Mouse (Mus musculus): Measurements from ENCODE around the gene Slc4a3. TPM values are rescaled to one million over a fixed set of nuclear protein-coding genes. Genes with fewer than 3 reads are reported as not detected.

Slc4a3 gene
- polyA plus RNA-seq (2015; fragmentation: Nextera tagmentation; extraction: Ambion mirVana), result 0.71 and 1.1 TPM in 2 replicates

DNA sequence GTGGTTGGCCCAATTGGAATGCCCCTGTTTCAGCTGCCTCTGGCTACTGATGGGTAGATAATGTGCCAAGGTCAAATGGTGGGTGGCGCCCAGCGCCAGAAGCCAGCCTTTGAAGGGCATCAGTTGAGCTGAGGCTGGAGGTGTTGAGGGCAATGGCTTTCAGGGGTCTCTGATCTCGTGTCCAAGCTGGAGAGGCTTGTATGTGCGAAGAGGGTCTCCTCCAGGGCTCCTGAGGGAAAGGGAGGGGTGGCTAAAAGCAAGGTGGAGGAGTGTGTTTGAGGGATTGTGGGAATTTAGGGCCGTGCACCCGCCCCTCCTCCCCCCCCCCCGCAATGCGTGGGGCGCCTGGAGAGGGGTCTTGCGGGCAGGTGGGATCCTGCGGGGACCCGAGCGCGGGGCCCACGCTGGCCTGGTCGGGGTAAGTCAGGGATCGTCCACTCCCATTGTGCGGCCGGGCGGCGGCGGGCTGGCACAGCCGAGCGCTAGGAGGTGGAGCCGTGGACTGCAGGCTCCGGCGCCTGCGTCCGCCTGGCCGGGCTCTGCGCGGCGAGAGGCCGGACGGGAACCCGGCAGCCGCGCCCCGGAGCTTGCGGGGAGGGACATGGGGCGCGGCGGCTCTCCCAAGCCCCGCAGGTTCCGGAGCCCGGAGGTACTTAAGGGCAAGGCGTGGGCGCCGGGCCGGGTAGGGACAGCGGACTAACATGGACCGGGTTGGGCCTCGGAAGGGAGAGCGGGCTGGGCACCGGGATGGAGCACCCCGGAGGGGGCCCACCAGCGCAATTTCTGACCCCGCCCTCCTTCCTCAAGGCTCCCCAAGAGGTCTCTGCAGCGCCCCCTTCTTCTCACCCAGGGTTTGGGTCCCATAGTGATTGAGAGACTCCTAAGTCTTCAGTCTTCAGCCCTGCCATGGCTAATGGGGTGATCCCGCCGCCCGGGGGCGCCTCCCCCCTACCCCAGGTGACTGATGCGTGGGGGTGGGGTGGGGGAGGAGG lies at the start of gene Slc4a3:
TSS of gene Slc4a3 (plus strand) at position 302 of the 992 bp plus-strand sequence.
- no peak within 1 kb of the TSS for H3K27ac ChIP-seq (ENCODE audit: low read length)
- ATAC-seq (ENCODE audit: low read depth), result peak; percentile 65
- no peaks in the 10 kb centered on the region; the same call in 1 of the 2 replicates for H3K4me1 ChIP-seq (ENCODE audit: control insufficient read depth, low read depth, low read length)
- no peaks in the 10 kb centered on the region for H3K36me3 ChIP-seq (ENCODE audit: control insufficient read depth, insufficient read depth)
- peaks cover 19% of the 10 kb centered on the region for H3K27me3 ChIP-seq (ENCODE audit: control insufficient read depth, insufficient read depth, low read depth, low read length)
- H3K9ac ChIP-seq (ENCODE audit: low read depth, low read length), result peak within 1 kb of the TSS; percentile 41; the same call in 1 of the 2 replicates
- 2% methylated on average over 59 of the region's 64 CpGs for WGBS (ENCODE audit: insufficient replicate concordance)
- H3K4me3 ChIP-seq (ENCODE audit: low read depth, low read length), result peak within 1 kb of the TSS; percentile 53
- peak within 1 kb of the TSS; percentile 64 for H3K4me2 ChIP-seq (ENCODE audit: low read depth, low read length)
- H3K9me3 ChIP-seq (replicated peaks; ENCODE audit: control insufficient read depth, low read length), result no peaks in the 10 kb centered on the region

DNA sequence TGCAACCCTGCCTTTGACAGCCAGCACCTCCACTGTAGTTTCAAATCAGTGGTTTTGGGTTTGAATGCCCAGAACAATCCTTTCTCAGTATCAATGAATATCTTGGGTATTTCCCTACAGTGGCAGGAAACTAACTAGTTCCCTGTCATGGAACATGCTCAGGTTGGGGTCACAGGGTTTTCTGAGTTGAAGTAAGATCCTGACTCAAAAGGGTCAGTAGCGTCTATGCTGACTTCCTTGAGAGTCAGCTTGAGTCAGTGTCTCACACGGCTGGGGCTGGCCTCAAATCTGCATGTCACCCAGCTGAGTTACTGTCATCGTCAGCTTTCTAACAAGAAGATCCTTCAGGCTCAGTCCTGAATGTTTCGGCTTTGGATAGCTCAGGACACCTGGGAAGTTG lies 47.2 kb upstream of the Slc4a3 start:
- Histone ChIP-seq H3K36me3 (ENCODE audit: control insufficient read depth, insufficient read depth) (no peaks in the 10 kb centered on the region), H3K4me2 (ENCODE audit: low read depth, low read length) (no peak overlapping the region), H3K9me3 (replicated peaks; ENCODE audit: control insufficient read depth, low read length) (no peaks in the 10 kb centered on the region), H3K9ac (ENCODE audit: low read depth, low read length) (no peak overlapping the region), H3K27me3 (ENCODE audit: control insufficient read depth, insufficient read depth, low read depth, low read length) (peaks cover 5% of the 10 kb centered on the region), H3K4me1 (ENCODE audit: control insufficient read depth, low read depth, low read length) (no peaks in the 10 kb centered on the region), H3K27ac (ENCODE audit: low read length) (no peak overlapping the region), H3K4me3 (ENCODE audit: low read depth, low read length) (no peak overlapping the region)
- ATAC-seq (ENCODE audit: low read depth), result no peak
- 54% methylated on average over 4 of the region's 4 CpGs for WGBS (ENCODE audit: insufficient replicate concordance)

- no peaks in the 10 kb centered on the region for H3K4me1 ChIP-seq (ENCODE audit: control insufficient read depth, low read depth, low read length)
- no peak overlapping the region for H3K4me3 ChIP-seq (ENCODE audit: low read depth, low read length)
- no peaks in the 10 kb centered on the region for H3K36me3 ChIP-seq (ENCODE audit: control insufficient read depth, insufficient read depth)
- peaks cover 11% of the 10 kb centered on the region for H3K27me3 ChIP-seq (ENCODE audit: control insufficient read depth, insufficient read depth, low read depth, low read length)
- no peak overlapping the region for H3K9ac ChIP-seq (ENCODE audit: low read depth, low read length)
- no peak overlapping the region for H3K27ac ChIP-seq (ENCODE audit: low read length)
- H3K4me2 ChIP-seq (ENCODE audit: low read depth, low read length), result no peak overlapping the region
- no peaks in the 10 kb centered on the region for H3K9me3 ChIP-seq (replicated peaks; ENCODE audit: control insufficient read depth, low read length)
- ATAC-seq (ENCODE audit: low read depth), result no peak
- 69% methylated on average over 7 of the region's 7 CpGs for WGBS (ENCODE audit: insufficient replicate concordance)
Measured at GRCm38 (mm10) chr1:75499441-75499840, 46.6 kb upstream of the Slc4a3 start.

DNA sequence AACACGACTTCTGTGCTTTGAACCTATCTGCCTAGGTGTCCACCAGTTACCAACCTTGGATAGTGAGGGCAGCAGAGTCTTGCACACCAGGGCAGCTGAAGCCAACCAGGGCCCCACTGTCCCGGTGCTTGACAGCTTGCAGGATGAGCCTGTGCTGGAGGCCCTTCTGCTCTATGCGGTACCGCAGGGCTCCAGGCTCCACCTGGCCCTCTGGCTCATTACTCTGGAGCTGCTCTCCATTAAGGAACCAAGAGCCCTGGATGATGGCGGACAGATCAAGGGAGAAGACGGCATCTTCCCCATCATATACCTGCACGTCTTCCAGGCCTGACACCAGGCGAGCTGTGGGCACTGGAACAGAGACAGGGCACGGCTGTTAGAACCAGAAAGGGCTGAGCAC lies 44.2 kb upstream of the Slc4a3 start:
- H3K4me1 ChIP-seq (ENCODE audit: control insufficient read depth, low read depth, low read length), result no peaks in the 10 kb centered on the region
- no peak for ATAC-seq (ENCODE audit: low read depth)
- no peaks in the 10 kb centered on the region for H3K36me3 ChIP-seq (ENCODE audit: control insufficient read depth, insufficient read depth)
- 70% methylated on average over 9 of the region's 9 CpGs for WGBS (ENCODE audit: insufficient replicate concordance)
- peaks cover 35% of the 10 kb centered on the region for H3K27me3 ChIP-seq (ENCODE audit: control insufficient read depth, insufficient read depth, low read depth, low read length)
- no peak overlapping the region for H3K4me2 ChIP-seq (ENCODE audit: low read depth, low read length)
- no peaks in the 10 kb centered on the region for H3K9me3 ChIP-seq (replicated peaks; ENCODE audit: control insufficient read depth, low read length)
- H3K4me3 ChIP-seq (ENCODE audit: low read depth, low read length), result no peak overlapping the region
- no peak overlapping the region for H3K27ac ChIP-seq (ENCODE audit: low read length)
- no peak overlapping the region for H3K9ac ChIP-seq (ENCODE audit: low read depth, low read length)

GRCm38 (mm10) chr1:75502945-75503650 lies 43.0 kb upstream of the Slc4a3 start:
- 72% methylated on average over 25 of the region's 25 CpGs for WGBS (ENCODE audit: insufficient replicate concordance)
- no peak overlapping the region for H3K9ac ChIP-seq (ENCODE audit: low read depth, low read length)
- H3K4me3 ChIP-seq (ENCODE audit: low read depth, low read length), result no peak overlapping the region
- H3K36me3 ChIP-seq (ENCODE audit: control insufficient read depth, insufficient read depth), result no peaks in the 10 kb centered on the region
- H3K27ac ChIP-seq (ENCODE audit: low read length), result no peak overlapping the region
- peaks cover 44% of the 10 kb centered on the region for H3K27me3 ChIP-seq (ENCODE audit: control insufficient read depth, insufficient read depth, low read depth, low read length)
- H3K4me2 ChIP-seq (ENCODE audit: low read depth, low read length), result no peak overlapping the region
- H3K9me3 ChIP-seq (replicated peaks; ENCODE audit: control insufficient read depth, low read length), result no peaks in the 10 kb centered on the region
- H3K4me1 ChIP-seq (ENCODE audit: control insufficient read depth, low read depth, low read length), result no peaks in the 10 kb centered on the region
- no peak for ATAC-seq (ENCODE audit: low read depth)

DNA sequence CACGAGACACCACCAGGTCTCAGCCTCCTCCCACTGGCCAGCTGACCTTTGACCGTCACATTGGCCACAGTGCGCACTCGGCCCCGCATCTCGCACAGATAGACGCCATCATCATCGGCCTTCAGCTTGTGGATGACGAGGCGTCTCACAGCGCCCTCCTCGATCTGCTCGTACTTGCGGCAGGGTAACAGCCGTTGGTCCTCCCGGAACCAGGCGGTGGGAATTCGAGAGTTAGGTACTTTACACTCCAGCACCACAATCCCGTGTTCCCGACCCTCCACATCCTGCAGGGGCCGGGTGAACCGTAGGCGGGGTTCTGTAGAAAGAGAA lies 42.5 kb upstream of the Slc4a3 start:
- H3K4me3 ChIP-seq (ENCODE audit: low read depth, low read length), result no peak overlapping the region
- no peak overlapping the region for H3K4me2 ChIP-seq (ENCODE audit: low read depth, low read length)
- no peak overlapping the region for H3K9ac ChIP-seq (ENCODE audit: low read depth, low read length)
- H3K36me3 ChIP-seq (ENCODE audit: control insufficient read depth, insufficient read depth), result no peaks in the 10 kb centered on the region
- 79% methylated on average over 23 of the region's 23 CpGs for WGBS (ENCODE audit: insufficient replicate concordance)
- H3K9me3 ChIP-seq (replicated peaks; ENCODE audit: control insufficient read depth, low read length), result no peaks in the 10 kb centered on the region
- H3K4me1 ChIP-seq (ENCODE audit: control insufficient read depth, low read depth, low read length), result no peaks in the 10 kb centered on the region
- H3K27ac ChIP-seq (ENCODE audit: low read length), result no peak overlapping the region
- no peak for ATAC-seq (ENCODE audit: low read depth)
- peaks cover 44% of the 10 kb centered on the region for H3K27me3 ChIP-seq (ENCODE audit: control insufficient read depth, insufficient read depth, low read depth, low read length)

- WGBS (ENCODE audit: insufficient replicate concordance), result 53% methylated on average over 9 of the region's 9 CpGs
- Histone ChIP-seq H3K36me3 (ENCODE audit: control insufficient read depth, insufficient read depth) (no peaks in the 10 kb centered on the region), H3K27ac (ENCODE audit: low read length) (no peak overlapping the region), H3K9ac (ENCODE audit: low read depth, low read length) (no peak overlapping the region), H3K4me1 (ENCODE audit: control insufficient read depth, low read depth, low read length) (no peaks in the 10 kb centered on the region), H3K9me3 (replicated peaks; ENCODE audit: control insufficient read depth, low read length) (no peaks in the 10 kb centered on the region), H3K4me2 (ENCODE audit: low read depth, low read length) (peak overlapping the region; percentile 63; the same call in 1 of the 2 replicates), H3K4me3 (ENCODE audit: low read depth, low read length) (no peak overlapping the region; the same call in 1 of the 2 replicates), H3K27me3 (ENCODE audit: control insufficient read depth, insufficient read depth, low read depth, low read length) (peaks cover 44% of the 10 kb centered on the region)
- ATAC-seq (ENCODE audit: low read depth), result no peak
Measured at GRCm38 (mm10) chr1:75504256-75505045, 41.6 kb upstream of the Slc4a3 start.

GRCm38 (mm10) chr1:75505159-75505955 lies 40.7 kb upstream of the Slc4a3 start:
- Histone ChIP-seq H3K4me3 (ENCODE audit: low read depth, low read length) (peak overlapping the region; percentile 60), H3K27ac (ENCODE audit: low read length) (peak overlapping the region; percentile 43; the same call in 1 of the 2 replicates), H3K27me3 (ENCODE audit: control insufficient read depth, insufficient read depth, low read depth, low read length) (peaks cover 44% of the 10 kb centered on the region), H3K4me1 (ENCODE audit: control insufficient read depth, low read depth, low read length) (no peaks in the 10 kb centered on the region), H3K4me2 (ENCODE audit: low read depth, low read length) (peak overlapping the region; percentile 63), H3K36me3 (ENCODE audit: control insufficient read depth, insufficient read depth) (no peaks in the 10 kb centered on the region), H3K9me3 (replicated peaks; ENCODE audit: control insufficient read depth, low read length) (no peaks in the 10 kb centered on the region), H3K9ac (ENCODE audit: low read depth, low read length) (peak overlapping the region; percentile 56)
- 1% methylated on average over 84 of the region's 84 CpGs for WGBS (ENCODE audit: insufficient replicate concordance)
- no peak for ATAC-seq (ENCODE audit: low read depth)
